Mouse (Mus musculus) MEL (cell line): ENCODE results near the gene 4430402I18Rik.

ENCODE experiments used
- CHD2 ChIP-seq: IDR thresholded peaks from 2 replicates; pipeline ENCODE4 v1.6.1; 2011; ENCODE audit warnings: low read length, improper control_type of control experiment
- POLR2A ChIP-seq, 2 experiments: IDR thresholded peaks; 2 replicates each; pipeline ENCODE4 v1.6.1; 2011 to 2012; ENCODE audit warnings: low read length in 2 of 2, mild to moderate bottlenecking in 2 of 2, control low read depth in 1 of 2, improper control_type of control experiment in 1 of 2, low read depth in 1 of 2, moderate library complexity in 1 of 2; ENCODE audit not compliant: control insufficient read depth in 1 of 2, insufficient read depth in 1 of 2, poor library complexity in 1 of 2

DNA sequence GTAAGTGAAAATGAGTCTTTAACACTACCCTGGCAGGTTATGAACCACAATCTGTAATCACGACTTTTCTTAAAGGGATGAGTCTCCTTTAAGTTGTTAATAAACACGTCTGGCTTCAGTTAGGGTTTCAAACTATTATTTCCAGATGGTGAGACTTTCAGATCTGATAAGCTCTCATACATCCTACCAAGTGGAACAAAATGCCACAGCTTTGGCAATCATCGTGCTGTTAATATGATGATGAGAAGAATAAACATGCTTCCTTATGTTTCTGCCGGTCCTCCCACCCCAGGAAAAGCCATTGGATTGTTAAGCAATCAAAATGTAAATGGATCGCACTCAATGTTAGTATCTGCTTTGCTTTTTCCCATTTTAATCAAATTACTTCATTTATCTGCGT is 102.6 kb downstream of the 4430402I18Rik start:
- no peak for TF ChIP-seq CHD2
- TF ChIP-seq POLR2A (IDR thresholded peaks at IDR 0.05; ENCODE audit: control insufficient read depth in 1 of 2, insufficient read depth in 1 of 2, low read depth in 1 of 2, low read length in 2 of 2, poor library complexity in 1 of 2) = no peak
